Mouse (Mus musculus) stomach, embryonic 14.5 days (tissue): ENCODE data around the gene Tedc1. TPM values are rescaled to one million over a fixed set of nuclear protein-coding genes. Genes with fewer than 3 reads are reported as not detected.

ENCODE experiments used
- polyA plus RNA-seq: library from polyadenylated mRNA; unstranded; fragments of >200 nt; fragmentation: Nextera tagmentation; extraction: Ambion mirVana; gene quantifications from 2 replicates; pipeline ENCODE4 v1.2.1, GENCODE M21; 2014

Tedc1 gene
- polyA plus RNA-seq, 1 experiment from 2014 or later, result 34.7 TPM

Other genes starting within 250 kb of the Tedc1 start
- 8.4 and 8.5 TPM in 2 replicates for gene Jag2, start 226.6 kb upstream of the Tedc1 start, polyA plus RNA-seq
- 105 and 125 TPM in 2 replicates for gene Nudt14, start 214.3 kb upstream of the Tedc1 start, polyA plus RNA-seq
- gene Btbd6, start 179.9 kb upstream of the Tedc1 start, polyA plus RNA-seq, result 22.5 and 27.0 TPM in 2 replicates
- gene Brf1, start 155.7 kb upstream of the Tedc1 start, polyA plus RNA-seq, result 70.3 and 71.5 TPM in 2 replicates
- 16.5 and 17.1 TPM in 2 replicates for gene Pacs2, start 141.9 kb upstream of the Tedc1 start, polyA plus RNA-seq
- gene Tex22, start 81.9 kb upstream of the Tedc1 start, polyA plus RNA-seq, result not detected in 2 replicates
- 18.7 and 21.8 TPM in 2 replicates for gene Mta1, start 58.1 kb upstream of the Tedc1 start, polyA plus RNA-seq
- 118 and 124 TPM in 2 replicates for gene Crip2, start 16.2 kb upstream of the Tedc1 start, polyA plus RNA-seq
- 233 and 261 TPM in 2 replicates for gene Crip1, start 10.1 kb upstream of the Tedc1 start, polyA plus RNA-seq
- gene Tmem121, start 29.5 kb downstream of the Tedc1 start, polyA plus RNA-seq, result 6.3 and 7.2 TPM in 2 replicates